Mouse (Mus musculus): ENCODE data around the gene Akap8l. TPM values are rescaled to one million over a fixed set of nuclear protein-coding genes. Genes with fewer than 3 reads are reported as not detected.

Gene Akap8l
- polyA plus RNA-seq, 1 experiment, result 23.1 TPM

DNA sequence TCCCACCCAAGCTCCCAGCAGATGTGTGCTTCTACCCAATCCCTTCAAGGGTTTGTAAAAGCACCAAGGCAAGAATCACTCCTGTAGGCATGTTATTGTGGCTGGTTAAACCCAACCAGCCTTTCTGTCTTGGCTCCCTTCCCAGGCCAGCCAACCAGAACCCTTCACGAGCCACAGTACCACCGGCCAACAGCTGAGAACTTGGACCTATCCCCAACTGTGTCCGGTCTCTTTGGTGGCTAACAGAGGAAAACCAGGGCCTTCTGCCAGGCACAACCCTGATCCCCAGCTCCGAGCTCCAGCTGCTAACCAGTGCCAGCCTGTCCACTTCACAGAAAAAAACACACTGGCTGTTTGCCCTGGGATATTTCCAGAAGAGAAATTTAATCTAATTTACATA is 3.3 kb upstream of the Akap8l start:
- TF ChIP-seq TAL1 (IDR thresholded peaks at IDR 0.05; ENCODE audit: low read length) (no peak), GATA1 (IDR thresholded peaks at IDR 0.05; ENCODE audit: low read length) (no peak)
- no peaks in the 10 kb centered on the region for H3K9me3 ChIP-seq (ENCODE audit: control insufficient read depth, low read length)
- H3K36me3 ChIP-seq (ENCODE audit: control insufficient read depth), result peaks cover 53% of the 10 kb centered on the region
- H3K27me3 ChIP-seq (ENCODE audit: control insufficient read depth), result no peaks in the 10 kb centered on the region
- peaks cover 34% of the 10 kb centered on the region for H3K4me1 ChIP-seq (ENCODE audit: control insufficient read depth)
- no peak overlapping the region for H3K4me3 ChIP-seq (replicated peaks)

GRCm38 (mm10) chr17:32351726-32352125 is 1.3 kb upstream of the Akap8l start:
- TF ChIP-seq GATA1 (IDR thresholded peaks at IDR 0.05; ENCODE audit: low read length) (no peak), TAL1 (IDR thresholded peaks at IDR 0.05; ENCODE audit: low read length) (no peak)

GRCm38 (mm10) chr17:32351269-32351668 is 862 bp upstream of the Akap8l start:
- H3K27me3 ChIP-seq (ENCODE audit: control insufficient read depth), result no peaks in the 10 kb centered on the region
- H3K4me3 ChIP-seq (replicated peaks), result peak overlapping the region; percentile 90
- peaks cover 48% of the 10 kb centered on the region for H3K4me1 ChIP-seq (ENCODE audit: control insufficient read depth)

More at GRCm38 (mm10) chr17:32351726-32352125, 1.3 kb upstream of the Akap8l start:
- peaks cover 41% of the 10 kb centered on the region for H3K36me3 ChIP-seq (ENCODE audit: control insufficient read depth)
- no peaks in the 10 kb centered on the region for H3K27me3 ChIP-seq (ENCODE audit: control insufficient read depth)
- H3K9me3 ChIP-seq (ENCODE audit: control insufficient read depth, low read length), result no peaks in the 10 kb centered on the region
- H3K4me1 ChIP-seq (ENCODE audit: control insufficient read depth), result peaks cover 48% of the 10 kb centered on the region
- H3K4me3 ChIP-seq (replicated peaks), result no peak overlapping the region

DNA sequence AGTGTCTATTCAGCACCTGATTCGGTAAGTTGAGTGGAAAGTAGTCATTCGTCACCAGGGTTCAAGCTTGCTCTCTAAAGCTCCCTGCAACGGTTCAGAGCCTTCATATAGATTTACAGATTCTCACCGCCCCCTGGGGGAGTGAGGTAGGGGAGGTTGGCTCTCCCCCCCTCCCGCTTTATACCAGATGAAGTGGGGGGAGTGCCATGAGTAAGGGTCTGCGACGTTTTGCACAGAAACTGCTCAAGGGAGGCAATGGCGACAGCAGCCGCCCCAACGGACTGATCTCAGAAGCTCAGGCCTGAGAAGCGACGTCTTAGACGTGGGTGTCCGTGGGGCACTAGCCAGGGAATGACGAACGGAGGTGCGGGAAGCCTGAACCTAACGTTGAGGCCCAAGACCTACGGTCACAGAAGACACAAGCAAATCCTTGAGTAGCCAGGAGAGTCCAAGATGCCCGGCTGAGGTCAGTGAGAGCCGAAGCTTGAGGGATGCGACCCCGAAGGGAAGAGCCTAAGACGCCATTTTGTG is 491 bp downstream of the Akap8l start:
- Histone ChIP-seq H3K36me3 (ENCODE audit: control insufficient read depth) (peaks cover 28% of the 10 kb centered on the region), H3K27me3 (ENCODE audit: control insufficient read depth) (no peaks in the 10 kb centered on the region), H3K9me3 (ENCODE audit: control insufficient read depth, low read length) (no peaks in the 10 kb centered on the region), H3K4me1 (ENCODE audit: control insufficient read depth) (peaks cover 48% of the 10 kb centered on the region), H3K4me3 (replicated peaks) (peak overlapping the region; percentile 90)
- TF ChIP-seq GATA1 (IDR thresholded peaks at IDR 0.05; ENCODE audit: low read length), result no peak

More at GRCm38 (mm10) chr17:32351269-32351668, 862 bp upstream of the Akap8l start:
- TF ChIP-seq TAL1 (IDR thresholded peaks at IDR 0.05; ENCODE audit: low read length), result no peak
- TF ChIP-seq GATA1 (IDR thresholded peaks at IDR 0.05; ENCODE audit: low read length), result no peak
- peaks cover 36% of the 10 kb centered on the region for H3K36me3 ChIP-seq (ENCODE audit: control insufficient read depth)
- no peaks in the 10 kb centered on the region for H3K9me3 ChIP-seq (ENCODE audit: control insufficient read depth, low read length)

- Histone ChIP-seq H3K27me3 (ENCODE audit: control insufficient read depth) (no peaks in the 10 kb centered on the region), H3K4me3 (replicated peaks) (peak overlapping the region; percentile 90), H3K4me1 (ENCODE audit: control insufficient read depth) (peaks cover 48% of the 10 kb centered on the region), H3K36me3 (ENCODE audit: control insufficient read depth) (peaks cover 28% of the 10 kb centered on the region), H3K9me3 (ENCODE audit: control insufficient read depth, low read length) (no peaks in the 10 kb centered on the region)
- TF ChIP-seq GATA1 (IDR thresholded peaks at IDR 0.05; ENCODE audit: low read length), result no peak
- TF ChIP-seq TAL1 (IDR thresholded peaks at IDR 0.05; ENCODE audit: low read length), result no peak
These were observed 1.2 kb downstream of the Akap8l start for GRCm38 (mm10) chr17:32349037-32349732.

DNA sequence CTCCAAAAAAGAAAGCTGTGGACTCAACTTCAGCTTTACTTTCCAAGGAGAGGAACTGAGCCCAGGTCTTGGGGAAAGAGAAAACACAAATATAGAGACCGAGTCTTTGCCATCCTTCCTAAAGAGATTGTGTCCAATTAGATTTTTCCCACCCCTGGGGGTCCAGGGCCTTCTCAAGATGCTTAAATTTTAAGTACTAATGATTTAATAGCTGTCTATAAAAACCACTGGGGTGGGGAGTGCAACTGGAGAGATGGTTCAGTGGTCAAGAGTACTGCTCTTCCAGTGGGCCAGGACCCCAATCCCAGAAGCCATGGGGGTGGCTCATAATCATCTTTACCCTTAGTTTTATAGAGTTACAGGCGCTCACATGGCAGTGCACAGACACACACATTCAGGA is 2.0 kb downstream of the Akap8l start:
- Histone ChIP-seq H3K4me1 (ENCODE audit: control insufficient read depth) (peaks cover 48% of the 10 kb centered on the region), H3K27me3 (ENCODE audit: control insufficient read depth) (no peaks in the 10 kb centered on the region), H3K36me3 (ENCODE audit: control insufficient read depth) (peaks cover 29% of the 10 kb centered on the region), H3K4me3 (replicated peaks) (peak overlapping the region; percentile 90), H3K9me3 (ENCODE audit: control insufficient read depth, low read length) (no peaks in the 10 kb centered on the region)
- TF ChIP-seq TAL1 (IDR thresholded peaks at IDR 0.05; ENCODE audit: low read length) (no peak), GATA1 (IDR thresholded peaks at IDR 0.05; ENCODE audit: low read length) (no peak)

- Histone ChIP-seq H3K36me3 (ENCODE audit: control insufficient read depth) (peaks cover 84% of the 10 kb centered on the region), H3K4me3 (replicated peaks) (no peak overlapping the region), H3K4me1 (ENCODE audit: control insufficient read depth) (no peaks in the 10 kb centered on the region; the same call in 1 of the 2 replicates), H3K9me3 (ENCODE audit: control insufficient read depth, low read length) (no peaks in the 10 kb centered on the region), H3K27me3 (ENCODE audit: control insufficient read depth) (no peaks in the 10 kb centered on the region)
- TF ChIP-seq TAL1 (IDR thresholded peaks at IDR 0.05; ENCODE audit: low read length), result no peak
- TF ChIP-seq GATA1 (IDR thresholded peaks at IDR 0.05; ENCODE audit: low read length), result no peak
These were observed 9.3 kb downstream of the Akap8l start for GRCm38 (mm10) chr17:32341102-32341501.

- no peaks in the 10 kb centered on the region for H3K9me3 ChIP-seq (ENCODE audit: control insufficient read depth, low read length)
- H3K4me3 ChIP-seq (replicated peaks), result no peak overlapping the region
- H3K36me3 ChIP-seq (ENCODE audit: control insufficient read depth), result peaks cover 91% of the 10 kb centered on the region
- TF ChIP-seq TAL1 (IDR thresholded peaks at IDR 0.05; ENCODE audit: low read length) (no peak), GATA1 (IDR thresholded peaks at IDR 0.05; ENCODE audit: low read length) (no peak)
- no peaks in the 10 kb centered on the region for H3K27me3 ChIP-seq (ENCODE audit: control insufficient read depth)
- H3K4me1 ChIP-seq (ENCODE audit: control insufficient read depth), result no peaks in the 10 kb centered on the region; the same call in 1 of the 2 replicates
These were observed 10.3 kb downstream of the Akap8l start for GRCm38 (mm10) chr17:32340110-32340509.

DNA sequence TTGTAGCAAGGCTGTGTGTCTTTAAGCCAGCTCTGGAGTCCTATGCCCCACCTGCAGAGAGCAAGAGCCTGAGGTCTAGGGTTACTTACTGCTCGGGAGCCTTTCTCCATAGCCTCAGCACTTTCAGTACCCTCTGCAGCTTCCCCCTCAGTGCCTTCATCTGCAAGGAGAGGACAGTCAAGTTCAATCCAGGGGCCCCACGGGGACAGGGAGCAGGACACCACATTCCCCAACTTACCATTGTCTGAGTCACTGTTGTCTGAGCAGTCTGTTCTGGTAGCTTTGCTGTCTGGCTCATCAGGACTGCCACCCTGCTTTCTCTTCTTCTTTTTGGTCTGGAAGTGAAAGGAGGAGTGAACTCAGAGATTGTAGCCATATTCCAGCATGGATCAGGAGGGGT is 14.5 kb downstream of the Akap8l start:
- TF ChIP-seq GATA1 (IDR thresholded peaks at IDR 0.05; ENCODE audit: low read length) (no peak), TAL1 (IDR thresholded peaks at IDR 0.05; ENCODE audit: low read length) (no peak)
- Histone ChIP-seq H3K9me3 (ENCODE audit: control insufficient read depth, low read length) (no peaks in the 10 kb centered on the region), H3K27me3 (ENCODE audit: control insufficient read depth) (no peaks in the 10 kb centered on the region), H3K4me3 (replicated peaks) (no peak overlapping the region), H3K4me1 (ENCODE audit: control insufficient read depth) (peaks cover 2% of the 10 kb centered on the region; the same call in 1 of the 2 replicates), H3K36me3 (ENCODE audit: control insufficient read depth) (peaks cover 95% of the 10 kb centered on the region)

All from erythroblast, embryonic 14.5 days (primary cell).